Mouse (Mus musculus): ENCODE results near the gene Pold3.

- TF ChIP-seq CTCF (IDR thresholded peaks at IDR 0.05; ENCODE audit: low read depth, low read length): no peak
- TF ChIP-seq POLR2A (IDR thresholded peaks at IDR 0.05; ENCODE audit: borderline replicate concordance, low read depth, low read length): no peak
Observed at GRCm38 (mm10) chr7:100168654-100169053, 47.3 kb upstream of the Pold3 start.
